Mouse (Mus musculus): ENCODE data around the gene Prss30.
"Not testable (repeated sequence)": the region's sequence is repeated elsewhere in the genome, so short reads cannot be mapped to it uniquely, and the experiment has no call there.

Gene Prss30

GRCm38 (mm10) chr17:23982912-23983311 is 2.5 kb upstream of the Prss30 start:
- DNase-seq, result no peak

GRCm38 (mm10) chr17:23979471-23979870 is 895 bp downstream of the Prss30 start:
- no peak for DNase-seq

DNA sequence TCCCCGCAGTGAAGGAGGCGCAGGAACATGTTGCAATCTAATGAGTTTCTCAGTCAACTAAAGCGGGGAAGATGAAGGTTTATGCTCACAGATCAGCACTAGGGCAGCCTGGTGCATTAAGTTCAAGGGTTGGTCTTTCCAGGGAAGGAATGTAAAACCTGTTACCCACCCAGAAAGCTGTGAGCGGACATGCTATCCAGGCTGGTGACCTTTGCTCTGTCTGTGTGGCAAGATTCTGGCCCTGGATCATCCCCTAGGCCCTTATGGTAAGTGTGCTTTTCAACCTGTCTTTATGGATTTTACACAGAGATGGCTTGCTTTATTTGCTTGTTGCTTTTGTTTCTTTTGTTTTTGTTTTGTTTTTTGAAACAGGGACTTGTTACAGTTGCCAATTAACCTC is 3.7 kb downstream of the Prss30 start:
- no peak for DNase-seq

GRCm38 (mm10) chr17:23971315-23971714 is 9.1 kb downstream of the Prss30 start:
- no peak for DNase-seq

DNA sequence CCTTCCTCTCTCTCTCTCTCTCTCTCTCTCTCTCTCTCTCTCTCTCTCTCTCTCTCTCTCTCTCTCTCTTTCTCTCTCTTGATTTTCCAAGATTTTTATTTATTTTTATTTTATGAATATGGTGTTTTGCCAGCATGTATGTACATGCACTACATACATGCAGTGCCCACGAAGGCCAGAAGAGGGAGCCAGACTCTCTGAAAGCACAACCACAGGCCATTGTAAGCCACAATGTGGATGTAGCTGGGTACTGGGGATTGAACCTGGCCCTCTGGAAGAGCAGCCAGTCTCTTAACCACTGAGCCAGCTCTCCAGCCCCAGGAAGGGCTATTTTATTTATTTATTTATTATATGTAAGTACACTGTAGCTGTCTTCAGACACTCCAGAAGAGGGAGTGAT is 11.1 kb downstream of the Prss30 start:
- DNase-seq, result peak; percentile 80

DNA sequence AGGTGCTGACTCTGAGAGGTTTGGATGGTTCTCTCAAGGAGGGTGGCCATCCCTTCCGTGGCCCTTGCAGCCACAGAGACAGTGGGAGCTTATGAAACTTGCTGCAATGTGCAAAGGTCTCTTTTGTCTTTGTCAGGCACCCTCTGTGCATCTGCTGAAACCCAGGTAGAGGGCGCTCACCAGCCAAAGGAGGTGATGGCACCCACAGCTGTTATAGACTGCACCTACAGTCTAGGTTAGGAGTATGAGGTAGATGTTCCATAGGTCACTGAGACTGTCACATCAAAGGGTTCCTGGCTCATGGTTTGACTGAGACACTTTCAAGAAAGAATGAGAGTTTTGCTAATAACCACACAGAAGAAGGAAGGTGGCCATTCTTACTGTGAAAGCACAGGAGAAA is 11.6 kb downstream of the Prss30 start:
- DNase-seq, result peak; percentile 43

- DNase-seq, result no peak
Measured at GRCm38 (mm10) chr17:23966658-23967401, 13.5 kb downstream of the Prss30 start.

GRCm38 (mm10) chr17:23965805-23966425 is 14.5 kb downstream of the Prss30 start:
- DNase-seq, result no peak

DNA sequence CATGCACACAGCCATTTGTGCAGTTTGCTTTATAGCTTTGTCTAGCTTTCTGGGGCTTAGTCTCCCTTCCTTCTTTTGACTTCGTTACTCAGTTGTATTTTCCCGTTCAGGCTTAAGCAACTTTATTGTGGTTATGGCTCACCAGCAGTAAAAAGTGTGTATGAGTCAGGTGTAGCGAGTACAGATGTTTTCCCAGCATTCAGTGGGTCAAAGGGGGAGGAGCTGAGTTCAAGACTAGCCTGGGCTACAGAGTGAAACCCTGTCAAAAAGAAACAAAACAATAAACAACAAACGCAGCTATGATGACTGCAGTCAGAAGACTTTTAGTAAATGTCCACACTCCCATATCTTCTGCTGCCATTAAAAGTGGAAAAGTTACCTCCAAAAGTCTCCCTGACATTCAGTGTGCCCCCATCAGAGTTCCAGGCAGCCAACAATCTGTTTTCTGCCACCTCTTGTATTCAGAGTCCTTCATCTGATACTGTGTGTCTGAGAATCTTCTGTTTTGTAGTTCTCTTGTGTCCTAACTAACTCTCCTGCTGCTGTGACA is 18.7 kb downstream of the Prss30 start:
- DNase-seq, result no peak

DNA sequence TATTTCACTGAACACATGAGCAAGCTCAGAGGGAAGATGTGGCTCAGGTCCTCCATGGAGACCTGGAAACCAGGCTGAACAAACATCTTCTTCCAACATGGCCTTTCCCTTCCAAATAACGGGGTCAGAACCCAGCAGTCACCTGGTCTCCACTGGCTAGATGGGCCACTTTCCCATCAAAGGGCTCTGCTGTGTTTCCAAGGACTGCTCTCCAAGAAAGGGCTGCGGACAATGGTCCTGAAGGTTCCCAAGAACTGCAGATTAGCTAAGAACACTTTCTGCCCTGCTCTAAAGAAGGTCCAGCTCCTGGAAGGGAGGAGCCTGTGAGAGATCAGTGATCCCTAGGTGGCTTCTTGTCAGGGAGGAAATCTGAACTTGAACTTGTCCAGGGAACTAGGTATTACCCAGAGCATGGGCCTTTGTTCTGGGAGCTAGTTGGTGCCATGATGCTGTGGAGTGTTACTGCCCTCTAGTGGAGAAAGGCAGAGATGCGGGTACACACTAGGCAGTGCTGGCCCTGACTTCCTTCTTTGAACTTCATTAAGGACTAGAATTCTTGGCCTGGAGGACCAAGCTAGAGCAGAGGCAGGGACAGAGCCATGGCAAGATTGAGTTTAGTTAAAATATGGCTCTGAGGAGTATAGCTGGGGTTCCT is 20.2 kb downstream of the Prss30 start:
- DNase-seq, result peak; percentile 76

DNA sequence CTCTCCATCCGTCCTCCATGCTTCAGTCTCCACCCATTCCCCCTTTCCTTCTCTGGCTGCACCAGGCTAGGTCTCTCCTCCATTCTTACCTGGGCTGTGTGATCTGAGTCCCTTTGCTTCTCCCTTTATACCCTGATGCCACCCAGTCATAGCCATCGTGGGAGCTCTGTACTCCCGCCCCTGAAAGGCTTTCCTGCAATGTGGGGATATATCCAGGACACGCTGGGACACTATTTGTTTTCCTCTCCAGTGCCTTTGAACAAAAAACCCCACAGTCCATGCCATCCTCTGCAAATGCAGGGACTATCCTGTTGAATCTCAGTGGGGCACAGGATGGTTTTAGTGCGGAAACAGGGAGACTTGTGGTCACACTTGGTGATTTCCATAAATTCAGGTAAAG is 25.2 kb downstream of the Prss30 start, which contains the start of gene Sbpl:
Sbpl (minus strand) TSS at position 101 of the 400 bp plus-strand sequence.
- DNase-seq, result no peak

DNA sequence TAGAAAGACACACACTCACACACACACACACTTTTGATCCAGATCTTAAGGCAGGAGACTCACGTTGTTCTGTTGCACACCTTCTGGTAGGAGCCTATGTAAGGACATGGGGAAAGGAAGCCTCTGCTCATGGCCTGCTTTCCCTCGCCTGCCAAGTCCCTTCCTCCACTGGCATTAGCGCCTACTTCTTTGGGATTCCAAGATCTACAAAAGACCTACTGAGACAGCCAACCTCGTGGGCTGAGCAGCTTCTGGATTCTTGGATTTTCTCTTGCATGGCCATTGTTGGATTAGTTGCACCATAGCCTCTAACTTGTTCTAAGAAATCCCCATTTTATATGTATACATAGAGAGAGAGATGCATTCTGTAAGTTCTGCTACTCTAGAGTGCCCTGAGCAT is 29.5 kb downstream of the Prss30 start:
- DNase-seq, result not testable (repeated sequence)

DNA sequence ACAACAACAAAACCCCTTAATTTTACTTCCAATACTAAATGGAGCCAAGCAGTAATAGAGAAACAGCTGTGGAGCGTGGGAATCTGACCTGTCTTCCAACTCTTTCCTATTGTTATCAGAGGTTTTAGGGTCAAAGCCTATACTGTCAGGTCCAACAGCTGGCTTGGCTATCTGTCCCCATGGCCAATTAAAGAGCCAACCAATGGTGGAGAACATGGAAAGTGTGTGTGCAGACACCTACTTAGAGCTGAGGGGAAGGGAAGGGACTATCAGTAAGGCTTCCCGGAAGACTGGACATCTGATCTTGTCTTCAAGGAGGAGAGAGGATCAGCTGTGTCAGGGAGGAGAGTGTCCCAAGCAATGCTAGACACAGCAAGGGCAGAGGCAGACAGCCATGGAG is 31.3 kb downstream of the Prss30 start:
- no peak for DNase-seq

DNA sequence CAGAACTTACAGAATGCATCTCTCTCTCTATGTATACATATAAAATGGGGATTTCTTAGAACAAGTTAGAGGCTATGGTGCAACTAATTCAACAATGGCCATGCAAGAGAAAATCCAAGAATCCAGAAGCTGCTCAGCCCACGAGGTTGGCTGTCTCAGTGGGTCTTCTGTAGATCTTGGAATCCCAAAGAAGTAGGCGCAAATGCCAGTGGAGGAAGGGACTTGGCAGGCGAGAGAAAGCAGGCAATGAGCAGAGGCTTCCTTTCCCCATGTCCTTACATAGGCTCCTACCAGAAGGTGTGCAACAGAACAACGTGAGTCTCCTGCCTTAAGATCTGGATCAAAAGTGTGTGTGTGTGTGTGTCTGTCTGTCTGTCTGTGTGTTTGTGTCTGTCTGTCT is 32.9 kb downstream of the Prss30 start:
- DNase-seq, result not testable (repeated sequence)

DNA sequence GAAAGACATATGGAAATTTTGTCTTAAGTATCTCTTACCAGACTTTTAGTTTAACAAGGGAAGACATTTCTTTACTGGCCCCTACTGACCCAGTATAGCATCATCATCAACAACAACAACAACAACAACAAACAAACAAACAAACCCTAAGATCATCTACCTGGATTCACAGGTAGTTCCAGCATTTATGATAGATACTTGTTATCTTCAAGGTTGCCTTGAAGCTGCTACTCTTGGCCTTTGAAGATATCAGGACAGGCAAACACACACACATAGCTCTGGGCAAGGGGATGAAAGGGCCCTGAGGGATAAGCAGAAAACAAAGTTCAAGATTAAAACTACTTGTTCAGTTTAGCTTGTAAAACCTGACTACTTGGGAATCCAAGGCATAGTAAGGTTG is 39.0 kb downstream of the Prss30 start, which contains the start of gene Sbp:
Sbp (plus strand) TSS at position 301 of the 400 bp plus-strand sequence.
- DNase-seq, result no peak

- no peak for DNase-seq
Measured at GRCm38 (mm10) chr17:23931157-23931556, 49.2 kb downstream of the Prss30 start.

DNA sequence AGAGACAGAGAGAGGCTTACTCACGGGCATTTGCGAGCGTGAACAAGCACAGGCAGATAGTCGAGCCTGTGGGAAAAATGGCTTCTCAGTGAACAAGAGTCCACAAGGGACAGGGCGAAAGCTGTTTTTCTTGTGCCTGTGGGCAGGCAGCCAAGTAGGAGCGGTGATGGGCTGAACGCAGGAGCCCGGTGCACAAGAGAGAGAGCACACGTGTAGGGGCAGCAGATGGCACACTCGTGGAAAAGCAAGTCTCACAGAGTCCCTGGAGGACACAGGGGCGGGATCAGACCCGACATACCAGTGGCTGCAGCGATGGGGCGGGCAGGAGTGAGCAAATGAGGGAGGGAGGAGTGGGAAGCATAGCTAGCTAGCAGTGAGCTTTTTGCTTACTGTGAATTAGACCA is 55.3 kb downstream of the Prss30 start:
- peak; percentile 42 for DNase-seq

DNA sequence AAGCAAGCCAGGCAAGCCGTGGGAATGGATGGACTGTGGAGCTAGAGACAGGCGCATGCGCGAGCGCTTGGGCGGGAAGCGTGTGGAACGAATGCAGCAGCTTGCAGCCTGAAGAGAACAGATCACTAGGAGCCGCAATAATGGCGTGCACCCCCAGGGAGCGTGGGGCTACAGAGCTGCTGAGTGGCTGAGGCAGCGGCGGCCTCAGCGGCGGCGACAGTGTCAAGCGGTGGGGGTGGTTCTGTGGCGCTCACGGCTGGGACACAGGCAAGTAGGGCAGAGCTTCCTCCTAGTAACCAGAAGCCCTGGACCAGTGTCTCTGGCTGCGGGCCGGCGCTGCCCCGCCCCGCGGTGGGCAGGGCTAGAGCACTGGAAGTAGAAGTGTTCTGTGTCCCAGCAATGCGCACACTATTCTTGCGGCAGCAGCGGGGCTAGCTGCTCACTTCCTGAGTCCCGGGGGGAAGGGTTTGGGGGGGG is 55.8 kb downstream of the Prss30 start:
- DNase-seq, result peak; percentile 86
